Mouse (Mus musculus): ENCODE results near the gene Fam98a. TPM values are rescaled to one million over a fixed set of nuclear protein-coding genes. Genes with fewer than 3 reads are reported as not detected.

Gene Fam98a
- 10 to 100 TPM in 24 of 26 experiments, 1 to 10 TPM in 2; 9.0 to 35.2 (median 17.6) TPM for total RNA-seq (2018; cell fraction: chromatin; rRNA removed)
- 10 to 100 TPM in 25 of 26 experiments, 1 to 10 TPM in 1; 8.3 to 17.2 (median 13.3) TPM for total RNA-seq (2018; cell fraction: cytosol; rRNA removed)
- total RNA-seq (2018; cell fraction: nucleus; rRNA removed), result 10 to 100 TPM in 21 of 26 experiments, 1 to 10 TPM in 5; 7.4 to 33.6 (median 15.3) TPM
- 13.8 to 24.3 TPM (median 21.7 TPM) in 3 replicates for polyA plus RNA-seq (2018)

DNA sequence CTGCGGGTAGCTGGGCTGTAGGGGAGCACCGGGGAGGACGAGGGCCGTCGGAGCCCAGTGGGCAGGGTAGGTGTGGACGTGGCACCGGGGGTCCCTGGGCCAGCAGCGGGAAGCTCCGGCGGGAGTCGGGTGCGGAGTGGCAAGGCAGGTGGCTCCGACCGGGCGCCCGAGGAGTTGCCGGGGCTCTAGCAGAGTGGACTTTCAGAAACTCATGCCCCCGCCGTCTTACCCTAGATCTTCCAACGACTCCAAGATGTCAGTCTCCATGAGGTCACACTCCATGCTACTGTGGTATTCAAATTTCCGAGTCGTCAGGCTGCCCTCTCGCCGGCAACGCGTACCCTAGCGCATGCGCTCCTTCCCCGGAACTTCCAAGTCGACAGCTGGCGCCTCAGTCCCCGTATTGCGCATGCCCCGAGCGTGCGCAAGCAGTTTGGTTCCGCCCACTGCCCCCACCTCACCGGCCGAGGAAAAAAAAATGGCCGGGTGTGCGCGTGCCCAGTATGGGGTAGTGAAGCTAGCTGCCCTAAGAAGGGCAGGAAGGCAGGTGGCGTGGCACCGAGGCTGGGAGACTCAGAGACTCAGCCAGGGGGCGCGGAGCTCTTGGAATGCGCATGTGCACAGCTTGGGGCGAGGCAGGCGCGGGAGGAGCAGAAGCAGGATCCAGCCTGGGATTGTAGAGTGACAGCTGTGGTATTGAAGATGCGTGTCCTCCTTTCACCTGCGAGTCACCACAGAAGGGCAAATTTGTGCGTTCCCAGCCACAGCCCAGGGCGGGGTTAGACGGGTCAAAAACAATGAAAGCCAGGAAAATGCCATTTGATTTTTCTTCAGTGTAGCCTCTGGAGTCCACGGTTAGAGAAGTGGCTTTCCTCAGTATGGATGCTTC lies at the start of gene Fam98a:
TSS of gene Fam98a (minus strand) at position 435 of the 889 bp plus-strand sequence.
- 3% methylated on average over 56 of the region's 56 CpGs for WGBS (ENCODE audit: missing documents)
- Histone ChIP-seq H3K27ac (0 out of 2 replicates have a peak within 1 kb of the TSS, but pooled peaks have one; percentile 25), H3K4me3 (ENCODE audit: inconsistent target) (peak within 1 kb of the TSS; percentile 57), H3K36me3 (ENCODE audit: inconsistent target) (0 out of 2 replicates have a peak, but pooled peaks cover 1% of the 10 kb centered on the region), H3K79me2 (ENCODE audit: inconsistent target) (peaks cover 40% of the 10 kb centered on the region)

- 76% methylated on average over 3 of the region's 3 CpGs for WGBS (ENCODE audit: missing documents)
- Histone ChIP-seq H3K79me2 (ENCODE audit: inconsistent target) (no peaks in the 10 kb centered on the region), H3K36me3 (ENCODE audit: inconsistent target) (no peaks in the 10 kb centered on the region), H3K27ac (no peak overlapping the region), H3K4me3 (ENCODE audit: inconsistent target) (no peak overlapping the region)
Measured at GRCm38 (mm10) chr17:75598652-75599051, 46.9 kb upstream of the Fam98a start.

GRCm38 (mm10) chr17:75582738-75583137 lies 31.0 kb upstream of the Fam98a start:
- Histone ChIP-seq H3K4me3 (ENCODE audit: inconsistent target) (no peak overlapping the region), H3K79me2 (ENCODE audit: inconsistent target) (no peaks in the 10 kb centered on the region), H3K27ac (no peak overlapping the region), H3K36me3 (ENCODE audit: inconsistent target) (no peaks in the 10 kb centered on the region)
- WGBS (ENCODE audit: missing documents), result 92% methylated on average over 1 of the region's 1 CpGs

DNA sequence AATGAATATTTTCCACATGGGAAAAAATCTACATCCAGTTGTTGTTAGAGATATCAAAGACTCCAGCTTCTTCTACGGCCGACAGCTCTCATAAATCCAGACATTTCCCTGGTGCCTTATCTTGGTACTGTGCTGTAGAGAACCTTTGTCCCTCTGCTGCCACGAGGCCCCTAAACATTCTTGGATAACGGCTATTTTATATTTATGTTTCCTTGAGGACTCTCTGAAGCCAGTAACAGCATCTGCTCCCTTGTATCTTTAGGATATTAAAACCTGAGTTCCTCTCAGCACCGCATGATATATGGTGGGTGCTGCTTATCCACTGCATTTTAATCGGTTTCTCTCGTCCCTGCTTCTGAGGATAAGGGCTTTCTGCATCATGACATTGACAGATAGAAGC lies 23.9 kb upstream of the Fam98a start:
- Histone ChIP-seq H3K27ac (no peak overlapping the region), H3K4me3 (ENCODE audit: inconsistent target) (no peak overlapping the region), H3K79me2 (ENCODE audit: inconsistent target) (no peaks in the 10 kb centered on the region), H3K36me3 (ENCODE audit: inconsistent target) (no peaks in the 10 kb centered on the region)
- WGBS (ENCODE audit: missing documents), result 84% methylated on average over 7 of the region's 7 CpGs

- Histone ChIP-seq H3K79me2 (ENCODE audit: inconsistent target) (no peaks in the 10 kb centered on the region), H3K4me3 (ENCODE audit: inconsistent target) (no peak overlapping the region), H3K36me3 (ENCODE audit: inconsistent target) (no peaks in the 10 kb centered on the region), H3K27ac (no peak overlapping the region)
- 84% methylated on average over 2 of the region's 2 CpGs for WGBS (ENCODE audit: missing documents)
Measured at GRCm38 (mm10) chr17:75558041-75558440, 6.3 kb upstream of the Fam98a start.

GRCm38 (mm10) chr17:75557031-75557430 lies 5.3 kb upstream of the Fam98a start:
- H3K4me3 ChIP-seq (ENCODE audit: inconsistent target), result no peak overlapping the region
- H3K36me3 ChIP-seq (ENCODE audit: inconsistent target), result no peaks in the 10 kb centered on the region
- 88% methylated on average over 3 of the region's 3 CpGs for WGBS (ENCODE audit: missing documents)
- H3K27ac ChIP-seq, result no peak overlapping the region
- no peaks in the 10 kb centered on the region for H3K79me2 ChIP-seq (ENCODE audit: inconsistent target)

GRCm38 (mm10) chr17:75550771-75551413 lies 854 bp downstream of the Fam98a start:
- Histone ChIP-seq H3K79me2 (ENCODE audit: inconsistent target) (peaks cover 40% of the 10 kb centered on the region), H3K36me3 (ENCODE audit: inconsistent target) (0 out of 2 replicates have a peak, but pooled peaks cover 10% of the 10 kb centered on the region), H3K27ac (0 out of 2 replicates have a peak overlapping the region, but pooled peaks have one; percentile 25), H3K4me3 (ENCODE audit: inconsistent target) (peak overlapping the region; percentile 57)
- WGBS (ENCODE audit: missing documents), result 36% methylated on average over 11 of the region's 11 CpGs

DNA sequence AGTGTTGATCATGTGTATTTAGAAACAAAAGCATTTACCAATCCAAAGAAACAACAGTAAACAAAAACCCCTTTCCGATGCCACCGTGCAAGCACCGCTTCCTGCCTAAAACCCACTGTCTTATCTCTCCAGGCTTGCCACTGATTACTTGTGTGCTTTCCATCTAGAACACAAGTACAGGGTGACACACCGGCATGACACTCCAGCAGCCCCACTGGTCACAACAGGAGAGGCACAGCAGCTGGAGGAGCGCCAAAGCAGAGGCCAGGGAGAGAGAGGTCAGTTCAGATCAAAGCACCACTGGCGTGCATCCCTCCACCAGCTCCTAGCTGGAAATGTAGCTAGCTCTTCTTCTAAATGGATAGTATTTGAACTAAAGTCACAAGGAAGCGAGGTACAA lies 7.5 kb downstream of the Fam98a start:
- WGBS (ENCODE audit: missing documents), result 97% methylated on average over 7 of the region's 7 CpGs
- Histone ChIP-seq H3K36me3 (ENCODE audit: inconsistent target) (peaks cover 24% of the 10 kb centered on the region; the same call in 1 of the 2 replicates), H3K79me2 (ENCODE audit: inconsistent target) (peaks cover 19% of the 10 kb centered on the region), H3K27ac (no peak overlapping the region), H3K4me3 (ENCODE audit: inconsistent target) (no peak overlapping the region)

- WGBS (ENCODE audit: missing documents), result 95% methylated on average over 7 of the region's 7 CpGs
- Histone ChIP-seq H3K36me3 (ENCODE audit: inconsistent target) (peaks cover 32% of the 10 kb centered on the region; the same call in 1 of the 2 replicates), H3K4me3 (ENCODE audit: inconsistent target) (no peak overlapping the region), H3K79me2 (ENCODE audit: inconsistent target) (peaks cover 11% of the 10 kb centered on the region), H3K27ac (no peak overlapping the region)
Measured at GRCm38 (mm10) chr17:75543434-75543833, 8.3 kb downstream of the Fam98a start.

DNA sequence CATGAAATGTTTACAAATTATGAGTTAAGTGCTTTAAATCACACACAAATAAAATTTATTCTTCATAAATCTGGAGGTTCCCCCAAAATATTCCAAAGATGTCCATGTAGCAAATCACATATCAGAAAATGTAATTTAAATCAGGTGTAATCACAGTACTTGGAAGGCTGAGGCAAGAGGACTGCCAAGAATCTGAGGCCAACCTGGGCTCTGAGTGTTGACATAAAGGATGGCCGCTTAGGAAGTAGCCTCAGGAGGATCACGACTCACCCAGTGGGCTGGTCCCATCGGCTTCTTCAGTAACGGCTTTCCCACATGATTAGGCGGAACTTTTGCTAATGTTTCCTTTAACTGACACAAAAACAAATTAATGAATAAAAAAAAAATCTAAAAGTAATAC lies 11.9 kb downstream of the Fam98a start:
- H3K27ac ChIP-seq, result no peak overlapping the region
- WGBS (ENCODE audit: missing documents), result 88% methylated on average over 5 of the region's 5 CpGs
- no peak overlapping the region for H3K4me3 ChIP-seq (ENCODE audit: inconsistent target)
- peaks cover 24% of the 10 kb centered on the region; the same call in 1 of the 2 replicates for H3K36me3 ChIP-seq (ENCODE audit: inconsistent target)
- no peaks in the 10 kb centered on the region for H3K79me2 ChIP-seq (ENCODE audit: inconsistent target)

GRCm38 (mm10) chr17:75539130-75539529 lies 12.6 kb downstream of the Fam98a start:
- no peak overlapping the region for H3K4me3 ChIP-seq (ENCODE audit: inconsistent target)
- peaks cover 17% of the 10 kb centered on the region; the same call in 1 of the 2 replicates for H3K36me3 ChIP-seq (ENCODE audit: inconsistent target)
- no peak overlapping the region for H3K27ac ChIP-seq
- WGBS (ENCODE audit: missing documents), result 93% methylated on average over 6 of the region's 6 CpGs
- H3K79me2 ChIP-seq (ENCODE audit: inconsistent target), result no peaks in the 10 kb centered on the region

DNA sequence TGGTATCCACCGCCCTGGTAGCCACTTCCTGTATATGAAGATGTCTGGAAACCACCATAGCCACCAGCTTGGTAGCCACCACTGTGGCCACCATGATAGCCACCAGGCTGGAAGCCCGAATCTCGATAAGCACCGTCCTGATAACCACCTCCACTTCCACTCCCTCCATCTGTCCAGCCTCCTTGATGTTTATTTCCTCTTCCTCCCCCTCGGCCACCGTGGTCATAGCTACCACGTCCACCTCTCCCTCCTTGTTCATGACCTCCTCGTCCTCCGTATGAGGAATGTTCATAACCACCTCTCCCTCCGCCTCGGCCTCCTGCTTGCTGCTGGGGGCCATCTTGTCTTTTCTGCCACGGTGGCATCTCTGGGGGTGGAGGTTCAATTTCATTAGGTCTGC lies 13.3 kb downstream of the Fam98a start:
- Histone ChIP-seq H3K79me2 (ENCODE audit: inconsistent target) (no peaks in the 10 kb centered on the region), H3K4me3 (ENCODE audit: inconsistent target) (no peak overlapping the region), H3K36me3 (ENCODE audit: inconsistent target) (peaks cover 17% of the 10 kb centered on the region; the same call in 1 of the 2 replicates), H3K27ac (no peak overlapping the region)
- WGBS (ENCODE audit: missing documents), result 89% methylated on average over 10 of the region's 12 CpGs

- H3K27ac ChIP-seq, result no peak overlapping the region
- WGBS (ENCODE audit: missing documents), result 89% methylated on average over 6 of the region's 7 CpGs
- peaks cover 12% of the 10 kb centered on the region; the same call in 1 of the 2 replicates for H3K36me3 ChIP-seq (ENCODE audit: inconsistent target)
- H3K79me2 ChIP-seq (ENCODE audit: inconsistent target), result no peaks in the 10 kb centered on the region
- no peak overlapping the region for H3K4me3 ChIP-seq (ENCODE audit: inconsistent target)
Measured at GRCm38 (mm10) chr17:75537050-75537445, 14.7 kb downstream of the Fam98a start.

- 28% methylated on average over 6 of the region's 6 CpGs for WGBS (ENCODE audit: missing documents)
- peaks cover 12% of the 10 kb centered on the region; the same call in 1 of the 2 replicates for H3K36me3 ChIP-seq (ENCODE audit: inconsistent target)
- no peaks in the 10 kb centered on the region for H3K79me2 ChIP-seq (ENCODE audit: inconsistent target)
- no peak overlapping the region for H3K27ac ChIP-seq
- H3K4me3 ChIP-seq (ENCODE audit: inconsistent target), result no peak overlapping the region
Measured at GRCm38 (mm10) chr17:75536396-75537049, 15.2 kb downstream of the Fam98a start.

All from macrophage (primary cell).